Mouse (Mus musculus): ENCODE results near the gene Phf5a.

Gene Phf5a

GRCm38 (mm10) chr15:81848301-81848700 lies 23.4 kb downstream of the Phf5a start:
- peak; percentile 78 for DNase-seq (ENCODE audit: low spot score)

GRCm38 (mm10) chr15:81847861-81848260 lies 23.9 kb downstream of the Phf5a start:
- no peak for DNase-seq (ENCODE audit: low spot score)

GRCm38 (mm10) chr15:81847161-81847560 lies 24.6 kb downstream of the Phf5a start:
- no peak for DNase-seq (ENCODE audit: low spot score)

GRCm38 (mm10) chr15:81846755-81847154 lies 25.0 kb downstream of the Phf5a start:
- DNase-seq (ENCODE audit: low spot score) = no peak

- peak; percentile 42 for DNase-seq (ENCODE audit: low spot score)
Observed at GRCm38 (mm10) chr15:81845724-81846123, 26.0 kb downstream of the Phf5a start.

GRCm38 (mm10) chr15:81845033-81845625 lies 26.6 kb downstream of the Phf5a start:
- DNase-seq (ENCODE audit: low spot score) = no peak

- DNase-seq (ENCODE audit: low spot score) = no peak
Observed at GRCm38 (mm10) chr15:81842275-81842674, 29.4 kb downstream of the Phf5a start.

- DNase-seq (ENCODE audit: low spot score) = no peak
Observed at GRCm38 (mm10) chr15:81840306-81840705, 31.4 kb downstream of the Phf5a start.

- peak; percentile 94 for DNase-seq (ENCODE audit: low spot score)
Observed at GRCm38 (mm10) chr15:81839634-81840033, 32.1 kb downstream of the Phf5a start.

GRCm38 (mm10) chr15:81838554-81839235 lies 33.0 kb downstream of the Phf5a start:
- DNase-seq (ENCODE audit: low spot score) = peak; percentile 61

- no peak for DNase-seq (ENCODE audit: low spot score)
Observed at GRCm38 (mm10) chr15:81836966-81837920, 34.5 kb downstream of the Phf5a start.

GRCm38 (mm10) chr15:81836124-81836821 lies 35.4 kb downstream of the Phf5a start:
- peak; percentile 96 for DNase-seq (ENCODE audit: low spot score)

GRCm38 (mm10) chr15:81835007-81835880 lies 36.5 kb downstream of the Phf5a start:
- no peak for DNase-seq (ENCODE audit: low spot score)

- DNase-seq (ENCODE audit: low spot score) = no peak
Observed at GRCm38 (mm10) chr15:81834171-81834841, 37.4 kb downstream of the Phf5a start.

- DNase-seq (ENCODE audit: low spot score) = no peak
Observed at GRCm38 (mm10) chr15:81833481-81833880, 38.2 kb downstream of the Phf5a start.

GRCm38 (mm10) chr15:81832219-81832618 lies 39.5 kb downstream of the Phf5a start:
- DNase-seq (ENCODE audit: low spot score) = no peak

GRCm38 (mm10) chr15:81831136-81831825 lies 40.4 kb downstream of the Phf5a start:
- DNase-seq (ENCODE audit: low spot score) = peak; percentile 96

- DNase-seq (ENCODE audit: low spot score) = no peak
Observed at GRCm38 (mm10) chr15:81830530-81830929, 41.2 kb downstream of the Phf5a start.

- DNase-seq (ENCODE audit: low spot score) = no peak
Observed at GRCm38 (mm10) chr15:81829208-81829580, 42.5 kb downstream of the Phf5a start.
